Mouse (Mus musculus): Measurements from ENCODE around the gene Galnt7. TPM values are rescaled to one million over a fixed set of nuclear protein-coding genes. Genes with fewer than 3 reads are reported as not detected.
A peak's percentile ranks its signal among the peaks of the same experiment; 100 is the strongest.
"Not testable (repeated sequence)": the region's sequence is repeated elsewhere in the genome, so short reads cannot be mapped to it uniquely, and the experiment has no call there.

Gene Galnt7
- polyA plus RNA-seq, 1 experiment from 2014 or later = 12.1 TPM

- Histone ChIP-seq H3K4me3 (no peak overlapping the region), H3K27ac (no peak overlapping the region), H3K36me3 (peaks cover 3% of the 10 kb centered on the region; the same call in 1 of the 2 replicates), H3K4me2 (no peak overlapping the region), H3K4me1 (peaks cover 6% of the 10 kb centered on the region; the same call in 1 of the 2 replicates), H3K27me3 (no peaks in the 10 kb centered on the region), H3K9ac (no peak overlapping the region), H3K9me3 (no peaks in the 10 kb centered on the region)
- 62% methylated on average over 4 of the region's 4 CpGs for WGBS
- no peak for ATAC-seq (ENCODE audit: borderline replicate concordance, extremely low read depth, low FRiP score, low TSS enrichment)
Measured at GRCm38 (mm10) chr8:57508657-57509056, 144.2 kb downstream of the Galnt7 start.

- H3K4me1 ChIP-seq = peaks cover 6% of the 10 kb centered on the region; the same call in 1 of the 2 replicates
- WGBS = 83% methylated on average over 4 of the region's 4 CpGs
- no peaks in the 10 kb centered on the region for H3K36me3 ChIP-seq
- no peak for ATAC-seq (ENCODE audit: borderline replicate concordance, extremely low read depth, low FRiP score, low TSS enrichment)
- no peak overlapping the region for H3K4me2 ChIP-seq
- H3K9me3 ChIP-seq = no peaks in the 10 kb centered on the region
- no peaks in the 10 kb centered on the region for H3K27me3 ChIP-seq
- no peak overlapping the region for H3K4me3 ChIP-seq
- no peak overlapping the region for H3K27ac ChIP-seq
- no peak overlapping the region for H3K9ac ChIP-seq
Measured at GRCm38 (mm10) chr8:57507556-57508063, 145.2 kb downstream of the Galnt7 start.

GRCm38 (mm10) chr8:57505500-57505899 is 147.3 kb downstream of the Galnt7 start:
- not testable (repeated sequence) for H3K4me1 ChIP-seq; ATAC-seq (ENCODE audit: borderline replicate concordance, extremely low read depth, low FRiP score, low TSS enrichment); H3K4me2 ChIP-seq; H3K27me3 ChIP-seq; H3K27ac ChIP-seq; H3K9ac ChIP-seq; H3K36me3 ChIP-seq; H3K9me3 ChIP-seq; H3K4me3 ChIP-seq
- 78% methylated on average over 1 of the region's 1 CpGs for WGBS

GRCm38 (mm10) chr8:57503641-57504040 is 149.2 kb downstream of the Galnt7 start:
- H3K36me3 ChIP-seq = no peaks in the 10 kb centered on the region
- WGBS = 47% methylated on average over 5 of the region's 5 CpGs
- no peaks in the 10 kb centered on the region for H3K27me3 ChIP-seq
- no peak overlapping the region for H3K4me2 ChIP-seq
- H3K27ac ChIP-seq = no peak overlapping the region
- no peaks in the 10 kb centered on the region for H3K9me3 ChIP-seq
- ATAC-seq (ENCODE audit: borderline replicate concordance, extremely low read depth, low FRiP score, low TSS enrichment) = no peak
- H3K4me1 ChIP-seq = peaks cover 10% of the 10 kb centered on the region; the same call in 1 of the 2 replicates
- H3K4me3 ChIP-seq = no peak overlapping the region
- H3K9ac ChIP-seq = no peak overlapping the region

- H3K27ac ChIP-seq = peak overlapping the region; percentile 80
- H3K4me1 ChIP-seq = peaks cover 14% of the 10 kb centered on the region; the same call in 1 of the 2 replicates
- H3K4me3 ChIP-seq = peak overlapping the region; percentile 8; the same call in 1 of the 2 replicates
- H3K9ac ChIP-seq = no peak overlapping the region
- ATAC-seq (ENCODE audit: borderline replicate concordance, extremely low read depth, low FRiP score, low TSS enrichment) = peak; percentile 46; the same call in 1 of the 2 replicates
- no peaks in the 10 kb centered on the region for H3K27me3 ChIP-seq
- WGBS = 25% methylated on average over 17 of the region's 17 CpGs
- H3K9me3 ChIP-seq = no peaks in the 10 kb centered on the region
- peak overlapping the region; percentile 40 for H3K4me2 ChIP-seq
- no peaks in the 10 kb centered on the region for H3K36me3 ChIP-seq
Measured at GRCm38 (mm10) chr8:57498847-57499511, 153.9 kb downstream of the Galnt7 start.

DNA sequence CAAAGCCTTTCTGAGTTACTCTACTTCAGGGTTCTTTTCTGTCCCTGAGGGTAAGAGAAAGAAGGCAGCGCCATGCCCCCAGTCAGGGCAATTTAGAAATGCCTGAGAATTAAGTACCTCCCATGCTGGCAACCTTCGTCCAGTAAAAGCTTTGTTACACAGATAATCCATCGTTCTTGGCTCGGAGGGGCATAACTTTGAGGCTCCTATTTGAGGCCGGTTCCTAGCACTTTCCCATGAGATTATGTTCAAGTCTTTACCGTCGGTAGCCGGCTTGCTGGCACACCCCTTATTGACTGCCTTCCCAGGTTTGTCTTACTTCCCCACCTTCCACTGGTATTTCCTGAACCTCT is 154.4 kb downstream of the Galnt7 start:
- H3K9me3 ChIP-seq = no peaks in the 10 kb centered on the region
- H3K4me1 ChIP-seq = peaks cover 14% of the 10 kb centered on the region; the same call in 1 of the 2 replicates
- no peak overlapping the region for H3K9ac ChIP-seq
- ATAC-seq (ENCODE audit: borderline replicate concordance, extremely low read depth, low FRiP score, low TSS enrichment) = no peak
- peak overlapping the region; percentile 80 for H3K27ac ChIP-seq
- H3K27me3 ChIP-seq = no peaks in the 10 kb centered on the region
- peak overlapping the region; percentile 40 for H3K4me2 ChIP-seq
- 30% methylated on average over 8 of the region's 8 CpGs for WGBS
- H3K36me3 ChIP-seq = no peaks in the 10 kb centered on the region
- peak overlapping the region; percentile 8; the same call in 1 of the 2 replicates for H3K4me3 ChIP-seq

- no peak overlapping the region for H3K4me2 ChIP-seq
- H3K4me1 ChIP-seq = 0 out of 2 replicates have a peak, but pooled peaks cover 4% of the 10 kb centered on the region
- no peak overlapping the region for H3K9ac ChIP-seq
- H3K4me3 ChIP-seq = no peak overlapping the region
- ATAC-seq (ENCODE audit: borderline replicate concordance, extremely low read depth, low FRiP score, low TSS enrichment) = no peak
- no peak overlapping the region for H3K27ac ChIP-seq
- no peaks in the 10 kb centered on the region for H3K27me3 ChIP-seq
- H3K36me3 ChIP-seq = no peaks in the 10 kb centered on the region
- no peaks in the 10 kb centered on the region for H3K9me3 ChIP-seq
- WGBS = 87% methylated on average over 4 of the region's 4 CpGs
Measured at GRCm38 (mm10) chr8:57491873-57492272, 161.0 kb downstream of the Galnt7 start.

- Histone ChIP-seq H3K4me2 (no peak overlapping the region), H3K4me1 (peaks cover 10% of the 10 kb centered on the region), H3K36me3 (no peaks in the 10 kb centered on the region), H3K9me3 (no peaks in the 10 kb centered on the region), H3K27me3 (no peaks in the 10 kb centered on the region), H3K9ac (no peak overlapping the region), H3K27ac (no peak overlapping the region), H3K4me3 (no peak overlapping the region)
- no peak for ATAC-seq (ENCODE audit: borderline replicate concordance, extremely low read depth, low FRiP score, low TSS enrichment)
Measured at GRCm38 (mm10) chr8:57489896-57490295, 162.9 kb downstream of the Galnt7 start.

- no peak overlapping the region for H3K4me2 ChIP-seq
- no peaks in the 10 kb centered on the region for H3K36me3 ChIP-seq
- H3K4me1 ChIP-seq = peaks cover 10% of the 10 kb centered on the region
- no peak overlapping the region for H3K9ac ChIP-seq
- H3K27ac ChIP-seq = no peak overlapping the region
- H3K9me3 ChIP-seq = no peaks in the 10 kb centered on the region
- H3K4me3 ChIP-seq = no peak overlapping the region
- ATAC-seq (ENCODE audit: borderline replicate concordance, extremely low read depth, low FRiP score, low TSS enrichment) = no peak
- 94% methylated on average over 1 of the region's 1 CpGs for WGBS
- no peaks in the 10 kb centered on the region for H3K27me3 ChIP-seq
Measured at GRCm38 (mm10) chr8:57489366-57489765, 163.5 kb downstream of the Galnt7 start.

DNA sequence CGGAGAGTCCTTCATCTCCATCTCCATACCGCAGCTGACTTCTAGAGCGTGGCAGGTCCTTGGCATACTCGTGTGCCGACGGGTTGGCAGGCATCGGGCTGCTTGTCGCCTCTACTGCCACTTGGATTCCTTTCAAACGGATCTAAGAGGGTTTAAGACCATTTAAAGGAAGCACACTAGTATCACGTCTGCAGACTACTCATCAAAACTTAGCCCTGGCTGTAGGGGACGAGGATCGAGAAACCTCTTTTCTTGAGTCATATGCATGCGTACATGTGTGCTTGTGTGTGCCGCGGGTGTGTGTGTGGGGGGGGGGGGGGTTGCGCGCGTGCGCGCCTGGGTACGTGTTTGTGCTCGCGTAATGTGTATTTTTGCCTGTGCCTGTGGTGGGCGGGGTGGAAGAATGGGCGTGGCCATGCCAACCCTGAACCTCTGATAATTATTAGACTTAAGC is 164.5 kb downstream of the Galnt7 start:
- WGBS = 0% methylated on average over 25 of the region's 25 CpGs
- H3K4me3 ChIP-seq = peak overlapping the region; percentile 93
- no peaks in the 10 kb centered on the region for H3K36me3 ChIP-seq
- no peaks in the 10 kb centered on the region for H3K27me3 ChIP-seq
- peak overlapping the region; percentile 87 for H3K4me2 ChIP-seq
- H3K4me1 ChIP-seq = peaks cover 10% of the 10 kb centered on the region
- peak overlapping the region; percentile 66 for H3K9ac ChIP-seq
- no peaks in the 10 kb centered on the region for H3K9me3 ChIP-seq
- peak; percentile 55 for ATAC-seq (ENCODE audit: borderline replicate concordance, extremely low read depth, low FRiP score, low TSS enrichment)
- H3K27ac ChIP-seq = peak overlapping the region; percentile 97

DNA sequence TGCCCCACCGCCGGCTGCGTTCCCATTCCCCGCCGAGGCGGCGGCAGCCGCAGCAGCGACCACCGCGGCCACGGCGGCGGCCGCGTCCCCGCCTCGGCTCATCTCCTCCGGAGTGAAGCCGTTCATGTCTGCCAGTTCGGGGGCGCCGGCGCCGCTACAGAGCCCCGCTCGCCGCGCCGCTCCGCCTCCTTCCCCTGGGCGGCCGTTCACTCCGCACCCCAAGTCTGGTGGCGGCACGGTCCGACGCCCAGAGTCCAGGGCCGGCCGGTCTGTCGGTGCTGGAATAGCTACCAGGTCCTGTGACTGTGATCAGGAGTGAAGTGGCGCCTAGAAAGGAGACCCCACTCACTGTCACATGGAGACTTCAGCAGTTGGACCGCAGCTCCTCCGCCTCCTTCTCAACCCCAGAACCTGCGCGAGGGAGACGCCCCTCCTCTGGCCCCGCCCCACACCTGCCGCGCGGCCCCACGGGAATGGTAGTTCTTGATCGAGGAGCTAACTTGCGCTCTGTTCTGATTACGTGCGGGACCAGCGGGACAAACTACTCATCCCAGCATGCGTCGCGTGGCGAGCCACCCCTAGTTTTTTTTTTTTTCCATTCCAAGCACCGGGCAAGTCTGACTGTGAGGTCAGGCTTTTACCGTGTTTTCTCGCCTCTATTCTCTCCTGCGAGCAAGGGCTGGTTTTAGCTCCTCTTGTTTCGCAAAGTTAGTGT is 165.2 kb downstream of the Galnt7 start, which contains the start of gene Sap30:
Sap30 (minus strand) TSS at position 420 of the 715 bp plus-strand sequence.
- H3K27ac ChIP-seq = peak within 1 kb of the TSS; percentile 97
- H3K9me3 ChIP-seq = no peaks in the 10 kb centered on the region
- H3K4me2 ChIP-seq = peak within 1 kb of the TSS; percentile 87
- peaks cover 10% of the 10 kb centered on the region for H3K4me1 ChIP-seq
- H3K4me3 ChIP-seq = peak within 1 kb of the TSS; percentile 93
- WGBS = under 1% methylated on average over 64 of the region's 66 CpGs
- H3K36me3 ChIP-seq = 0 out of 2 replicates have a peak, but pooled peaks cover 3% of the 10 kb centered on the region
- ATAC-seq (ENCODE audit: borderline replicate concordance, extremely low read depth, low FRiP score, low TSS enrichment) = peak; percentile 98
- no peaks in the 10 kb centered on the region for H3K27me3 ChIP-seq
- peak within 1 kb of the TSS; percentile 69 for H3K9ac ChIP-seq

Measured in lung, embryonic 15.5 days (tissue).